Mouse (Mus musculus) spleen, postnatal 10 days (tissue): Measurements from ENCODE around the gene Trpm3.

ENCODE experiments used
- DNase-seq, 2 experiments: peaks; one replicate each; pipeline ENCODE4 v3.0.0; 2021 to 2022; ENCODE audit warnings: low spot score in 2 of 2

Gene Trpm3

DNA sequence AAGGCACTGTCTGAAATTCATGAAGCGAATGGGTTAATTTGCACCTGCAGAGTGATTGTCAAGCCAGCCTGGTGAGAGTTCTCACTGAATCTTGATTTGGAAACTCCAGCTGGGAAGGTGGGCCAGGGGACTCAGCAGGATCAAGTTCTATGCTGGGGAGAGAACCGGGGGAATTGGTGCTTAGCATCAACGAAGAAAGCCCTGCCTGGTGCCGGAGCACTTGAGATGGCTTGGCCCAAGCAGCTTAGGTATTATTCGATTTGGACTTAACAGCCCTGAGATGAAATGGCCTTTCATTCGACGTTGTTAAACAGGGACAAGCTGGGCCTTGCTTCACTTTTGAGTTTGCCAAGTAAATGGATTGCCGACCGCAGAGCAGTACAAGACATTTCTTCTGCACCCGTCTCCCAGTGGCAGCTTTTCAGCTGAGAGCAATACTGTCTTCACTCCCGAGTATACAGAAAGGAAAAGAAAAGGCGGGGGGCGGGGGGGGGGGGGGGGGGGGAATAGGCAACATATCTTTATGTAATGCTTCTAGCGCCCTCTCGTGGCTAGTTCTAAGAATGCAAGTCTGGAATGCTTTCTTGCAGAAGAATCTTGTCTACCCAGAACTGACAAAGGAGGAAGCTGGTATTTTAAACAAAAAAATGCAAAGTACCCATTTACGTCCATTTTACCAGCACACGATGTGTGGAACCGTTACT, 165.3 kb downstream of the Trpm3 start:
- peak; percentile 34 to 80 for DNase-seq

GRCm38 (mm10) chr19:22308081-22308480, 169.2 kb downstream of the Trpm3 start:
- no peak for DNase-seq

GRCm38 (mm10) chr19:22317306-22317705, 178.5 kb downstream of the Trpm3 start:
- no peak for DNase-seq

DNA sequence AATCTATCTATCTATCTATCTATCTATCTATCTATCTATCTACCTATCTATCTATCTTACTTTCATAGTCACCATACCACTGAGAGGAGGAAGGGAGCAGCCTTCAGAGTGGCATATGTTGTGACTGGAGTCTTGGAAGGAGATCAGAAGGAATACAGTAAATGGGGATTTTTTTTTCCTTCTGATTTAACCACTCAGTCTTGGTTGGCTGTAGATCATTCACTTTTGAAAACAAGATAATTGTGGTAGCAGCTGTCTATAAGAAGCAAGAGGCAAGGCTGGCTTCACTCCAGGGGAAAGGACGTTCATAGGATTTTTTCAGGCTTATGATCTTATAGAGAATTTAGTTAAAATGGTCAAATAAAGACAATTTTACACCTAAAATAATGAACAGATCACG, 188.0 kb downstream of the Trpm3 start:
- DNase-seq, result no peak

DNA sequence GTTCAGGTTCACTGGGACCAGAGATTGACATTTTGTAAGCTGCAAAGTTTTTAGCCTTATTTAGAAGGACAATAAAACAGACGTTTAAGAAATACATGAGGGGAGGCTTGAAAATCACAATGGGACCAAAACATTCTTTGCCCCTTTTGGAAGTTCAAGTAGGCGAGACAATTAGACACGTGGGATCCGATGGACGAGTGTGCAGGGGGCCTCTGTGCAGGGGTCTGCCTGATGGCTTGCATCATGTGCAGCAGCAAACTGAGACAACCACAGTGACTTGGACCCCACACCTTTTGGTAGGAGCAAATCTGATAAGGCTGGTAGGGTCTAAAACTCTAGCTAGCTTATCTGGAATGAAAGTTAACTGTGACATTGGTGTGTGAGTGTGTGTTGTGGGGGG, 188.4 kb downstream of the Trpm3 start:
- DNase-seq, result no peak

DNA sequence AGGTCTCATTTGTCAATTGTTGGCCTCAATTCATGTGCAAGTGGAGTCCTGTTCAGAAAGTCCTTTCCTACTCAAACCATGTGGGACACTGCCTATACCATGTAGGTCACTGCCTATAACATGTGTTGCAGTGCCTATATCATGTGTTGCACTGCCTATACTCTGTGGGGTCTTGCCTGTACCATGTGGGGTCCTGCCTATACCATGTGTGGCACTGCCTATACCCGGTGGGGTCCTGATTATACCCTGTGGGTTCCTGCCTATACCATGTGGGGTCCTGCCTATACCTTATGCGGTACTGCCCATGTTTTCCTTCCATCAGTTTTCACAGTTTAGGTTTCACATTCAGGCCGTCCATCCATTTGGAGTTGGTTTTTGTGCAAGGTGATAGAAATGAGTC, 197.4 kb downstream of the Trpm3 start:
- DNase-seq, result no peak

DNA sequence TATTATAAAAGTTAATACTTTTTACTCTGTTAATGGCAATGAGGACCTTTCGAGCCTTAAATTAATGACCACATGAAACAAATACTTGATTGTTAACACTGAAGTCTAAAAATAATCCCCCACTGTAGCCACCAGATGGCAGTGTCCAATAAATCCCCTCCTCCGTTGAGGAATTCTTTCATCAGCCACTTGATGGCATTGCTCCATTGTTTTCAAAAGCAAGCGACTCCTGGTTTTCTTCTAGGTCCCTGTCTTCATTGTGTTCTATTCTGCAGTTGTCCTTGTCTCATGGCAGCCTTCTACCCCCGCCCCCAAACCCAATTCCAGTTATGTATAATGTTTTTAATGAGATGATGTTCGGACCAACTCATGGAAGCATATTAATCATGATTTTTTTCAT, 198.6 kb downstream of the Trpm3 start:
- no peak for DNase-seq

- no peak for DNase-seq
Observed at GRCm38 (mm10) chr19:22338927-22339326, 200.1 kb downstream of the Trpm3 start.

DNA sequence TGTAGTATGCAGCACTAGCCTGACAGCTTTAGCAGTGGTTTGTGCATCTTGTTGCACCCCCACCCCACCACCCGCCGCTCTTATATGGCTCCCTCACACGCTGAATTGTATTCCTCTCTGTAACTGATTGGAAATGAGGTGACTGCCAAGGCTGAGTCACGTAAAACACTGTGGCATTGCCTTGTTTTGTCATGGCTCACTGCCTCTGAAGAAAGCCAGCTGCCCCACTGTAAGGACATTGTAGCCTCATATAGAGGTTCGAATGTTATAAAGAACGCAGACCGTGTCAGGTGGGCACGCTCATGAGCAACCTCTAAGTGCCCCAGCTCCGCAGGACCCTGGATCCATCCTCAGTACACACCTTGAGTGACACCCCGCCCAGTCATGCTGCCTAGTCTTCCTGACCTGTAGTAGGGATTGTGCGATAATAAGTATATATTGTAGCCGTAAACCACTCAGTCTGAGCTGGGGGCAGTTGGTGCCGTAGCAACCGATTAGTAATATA, 215.2 kb downstream of the Trpm3 start:
- no peak for DNase-seq

GRCm38 (mm10) chr19:22386890-22387289, 248.0 kb downstream of the Trpm3 start:
- DNase-seq, result no peak

GRCm38 (mm10) chr19:22394700-22395099, 255.9 kb downstream of the Trpm3 start:
- no peak for DNase-seq

DNA sequence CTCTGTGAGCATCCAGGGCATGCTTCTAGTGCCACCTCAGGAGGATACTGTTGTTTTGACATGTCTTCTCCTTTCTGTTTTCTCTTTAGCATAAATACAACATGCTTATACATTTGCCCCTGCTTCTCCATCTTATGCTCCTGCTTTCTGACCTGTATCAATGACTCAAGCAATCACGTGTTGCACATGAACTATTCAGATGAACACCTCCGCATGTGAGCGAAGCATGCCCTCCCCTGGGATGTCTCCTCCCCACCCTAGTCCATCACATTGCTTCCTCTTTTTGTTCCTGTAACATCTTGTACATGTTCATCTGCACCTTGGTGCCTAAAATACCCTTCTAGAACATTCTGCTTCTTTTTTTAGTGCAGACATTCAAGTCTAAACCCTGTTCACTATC, 265.2 kb downstream of the Trpm3 start:
- no peak for DNase-seq

- no peak for DNase-seq
Observed at GRCm38 (mm10) chr19:22418239-22418638, 279.4 kb downstream of the Trpm3 start.

- DNase-seq, result no peak
Observed at GRCm38 (mm10) chr19:22437207-22437606, 298.4 kb downstream of the Trpm3 start.

DNA sequence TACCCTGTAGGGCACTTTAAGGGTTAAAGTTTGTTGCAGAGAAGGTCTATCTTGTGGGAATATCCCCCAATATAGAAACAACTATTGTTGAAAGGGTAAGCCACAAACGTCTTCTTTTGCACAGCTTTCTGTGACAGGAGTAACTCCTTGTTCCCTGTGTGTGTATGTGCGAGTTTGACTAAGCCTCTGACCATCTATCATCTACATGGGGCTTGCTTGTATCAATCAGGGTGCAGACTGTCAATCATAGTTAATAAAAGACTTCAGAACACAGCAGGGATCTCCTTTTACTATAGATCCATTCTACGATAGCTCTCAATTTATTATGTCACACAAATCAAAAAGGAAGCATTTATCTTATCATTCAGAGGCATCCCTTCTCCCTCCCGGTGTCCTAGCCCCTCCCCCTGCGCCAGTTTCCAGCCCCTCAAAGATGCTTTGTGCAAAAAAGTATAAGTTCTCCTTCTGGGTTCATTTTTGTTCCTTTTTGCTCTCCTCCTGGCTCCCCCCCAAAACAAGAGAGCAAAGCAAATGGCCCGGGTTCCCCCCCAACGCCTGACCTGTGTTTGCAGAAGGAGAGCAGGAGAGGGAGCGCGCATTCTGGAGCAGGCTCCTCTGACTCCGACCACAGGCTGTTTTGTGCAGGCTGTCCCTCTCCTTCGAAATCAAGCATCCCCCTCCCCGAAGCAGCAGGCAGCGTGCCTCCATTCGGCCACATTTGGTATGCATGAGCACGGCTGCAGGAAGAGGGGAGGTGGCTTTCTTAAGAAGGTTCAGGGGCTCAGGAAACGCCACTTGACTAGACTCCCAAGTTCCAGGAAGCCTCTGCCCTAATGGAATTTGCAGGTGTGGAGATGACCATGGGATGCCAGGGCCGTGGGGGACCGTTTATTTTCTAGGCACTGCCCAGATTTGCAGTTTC, 308.8 kb downstream of the Trpm3 start:
- no peak for DNase-seq

DNA sequence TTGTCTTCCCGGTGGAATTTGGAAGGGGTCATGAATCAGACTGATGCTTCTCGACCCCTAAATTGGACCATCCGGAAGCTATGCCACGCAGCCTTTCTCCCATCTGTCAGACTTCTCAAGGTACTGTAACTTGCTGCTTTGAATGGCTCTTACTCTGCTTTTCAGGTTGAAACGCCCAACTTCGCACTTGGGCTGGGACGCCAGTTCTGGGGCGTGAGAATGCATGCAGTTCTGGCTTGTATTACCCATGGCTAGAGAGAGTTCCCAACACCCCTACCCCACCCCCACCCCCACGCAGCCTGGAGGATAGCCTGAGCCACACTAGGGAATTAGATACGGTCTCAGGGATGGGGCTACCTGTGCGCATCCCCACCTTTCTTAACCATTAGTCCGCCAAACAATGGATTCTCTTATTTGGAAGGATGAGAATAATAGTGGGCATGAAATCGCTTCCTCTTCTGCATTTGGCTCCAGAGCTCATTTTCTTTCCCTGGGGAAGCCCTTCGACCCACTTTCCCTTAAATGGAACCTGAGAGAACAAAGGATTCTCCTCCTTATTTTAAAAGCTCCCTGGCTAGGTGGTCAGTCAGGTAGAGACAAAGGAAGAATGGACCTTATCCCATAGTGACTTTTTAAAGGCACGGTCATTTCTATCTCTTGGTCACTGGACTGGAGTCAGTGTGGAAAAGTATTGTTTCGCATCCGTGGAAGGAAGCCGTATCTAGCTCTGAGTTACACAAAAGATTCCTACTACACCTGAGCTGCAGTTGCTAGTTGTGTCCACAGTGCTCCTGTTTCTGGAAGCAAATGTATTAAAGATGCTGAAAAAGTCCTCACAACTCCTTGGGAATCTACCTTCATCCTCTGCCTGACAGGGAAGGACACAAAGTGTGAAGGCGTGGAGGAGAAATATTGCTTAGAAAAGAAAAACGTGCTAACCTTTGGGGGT, 309.8 kb downstream of the Trpm3 start:
- DNase-seq, result no peak

DNA sequence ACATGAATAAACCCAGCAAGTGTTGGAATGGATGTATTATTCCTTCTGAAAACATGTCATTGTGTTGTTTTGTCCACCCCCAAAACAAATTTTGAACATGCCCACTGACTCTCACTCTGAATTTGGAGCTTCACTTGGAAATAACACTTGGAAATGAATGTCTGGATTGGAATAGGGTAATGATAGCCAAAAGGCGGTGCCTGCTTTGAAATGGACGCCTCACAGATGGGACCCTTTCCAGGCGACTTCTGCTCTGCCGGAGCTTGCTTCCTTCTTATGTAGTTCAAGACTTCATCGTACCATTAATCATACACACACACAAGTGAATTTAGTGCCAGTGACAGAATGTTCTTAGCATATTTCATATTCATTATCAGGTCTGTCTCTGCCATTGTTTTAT, 312.4 kb downstream of the Trpm3 start:
- no peak for DNase-seq

- DNase-seq, result no peak
Observed at GRCm38 (mm10) chr19:22456935-22457334, 318.1 kb downstream of the Trpm3 start.

GRCm38 (mm10) chr19:22462043-22462442, 323.2 kb downstream of the Trpm3 start:
- DNase-seq, result no peak

DNA sequence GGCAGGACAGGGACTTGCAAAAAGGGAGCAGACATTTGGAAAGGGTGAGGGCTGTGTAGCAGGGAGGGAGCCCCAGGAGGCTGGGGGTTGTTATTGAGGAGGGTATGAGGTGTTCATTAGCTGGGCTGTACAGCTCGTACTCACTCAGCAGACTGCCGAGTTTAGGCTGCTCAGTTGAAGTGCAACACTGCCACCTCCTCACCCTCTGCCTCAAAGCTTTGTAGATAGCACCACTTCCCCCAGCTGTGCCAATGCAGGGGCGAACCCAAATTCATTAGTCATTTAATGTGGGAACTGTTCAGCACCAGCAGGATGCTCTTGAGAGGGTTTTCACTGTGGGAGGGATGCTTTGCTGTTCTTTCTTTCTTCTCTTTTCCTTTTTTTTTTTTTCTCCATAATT, 324.7 kb downstream of the Trpm3 start:
- DNase-seq, result no peak

- no peak for DNase-seq
Observed at GRCm38 (mm10) chr19:22469608-22470007, 330.8 kb downstream of the Trpm3 start.
